Mouse (Mus musculus) megakaryocyte, embryonic 14.5 days (primary cell): Measurements from ENCODE around the gene Rbm5. TPM values are rescaled to one million over a fixed set of nuclear protein-coding genes. Genes with fewer than 3 reads are reported as not detected.

ENCODE experiments used
- H3K27me3 ChIP-seq: replicated peaks from 2 replicates; pipeline ENCODE3; 2012; ENCODE audit warnings: inconsistent platforms
- H3K36me3 ChIP-seq: replicated peaks from 2 replicates; pipeline ENCODE3; 2012; ENCODE audit warnings: low read length, inconsistent platforms, mixed read lengths
- H3K4me1 ChIP-seq: 2 replicates; pipeline ENCODE4 v1.6.1; 2012; ENCODE audit warnings: inconsistent platforms
- H3K4me3 ChIP-seq: replicated peaks from 2 replicates; pipeline ENCODE3; 2012; ENCODE audit warnings: moderate library complexity, mild to moderate bottlenecking, inconsistent platforms
- H3K9me3 ChIP-seq: 2 replicates; pipeline ENCODE4 v1.6.1; 2012; ENCODE audit warnings: inconsistent platforms
- FLI1 ChIP-seq: IDR thresholded peaks from 2 replicates; pipeline ENCODE4 v1.6.1; 2012; ENCODE audit warnings: low read length, inconsistent platforms, mixed read lengths
- GATA1 ChIP-seq: IDR thresholded peaks from 3 replicates; pipeline ENCODE4 v1.6.1; 2012; ENCODE audit warnings: mixed read lengths, low read length, inconsistent platforms, borderline replicate concordance
- polyA plus RNA-seq: library from polyadenylated mRNA; stranded (reverse); fragments of >175 nt; gene quantifications from 2 replicates; pipeline ENCODE4 v1.2.3, GENCODE M21; 2012; ENCODE audit warnings: low replicate concordance; ENCODE audit not compliant: insufficient read depth

The Rbm5 gene
- polyA plus RNA-seq = 3.9 and 7.6 TPM in 2 replicates

GRCm38 (mm10) chr9:107770374-107771290, at the start of gene Rbm5:
TSS of gene Rbm5 (minus strand) at chr9:107770996.
- peaks cover 65% of the 10 kb centered on the region for H3K36me3 ChIP-seq
- no peaks in the 10 kb centered on the region for H3K27me3 ChIP-seq
- no peak for TF ChIP-seq GATA1
- TF ChIP-seq FLI1 = no peak
- no peaks in the 10 kb centered on the region for H3K9me3 ChIP-seq
- peaks cover 32% of the 10 kb centered on the region for H3K4me1 ChIP-seq
- H3K4me3 ChIP-seq = peak within 1 kb of the TSS; percentile 96

DNA sequence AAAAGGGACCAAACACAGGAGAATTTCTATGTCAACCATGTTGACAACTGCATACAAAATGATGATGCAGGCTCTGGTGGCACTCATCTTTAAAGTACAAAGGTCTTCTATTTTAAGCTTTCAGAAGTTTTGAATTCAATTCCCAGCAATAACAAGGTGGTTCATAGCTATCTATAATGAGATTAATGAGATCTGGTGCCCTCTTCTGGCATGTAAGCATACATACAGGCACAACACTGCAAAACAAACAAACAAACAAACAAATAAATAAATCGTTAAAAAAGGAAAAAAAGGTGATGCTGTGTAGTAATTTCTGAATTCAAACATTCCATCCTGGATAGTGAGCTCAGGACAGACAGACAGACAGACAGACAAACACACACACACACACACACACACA, 41.3 kb upstream of the Rbm5 start:
- TF ChIP-seq GATA1 = no peak
- TF ChIP-seq FLI1 = no peak
- Histone ChIP-seq H3K9me3 (no peaks in the 10 kb centered on the region), H3K4me3 (no peak overlapping the region), H3K27me3 (no peaks in the 10 kb centered on the region), H3K36me3 (peaks cover 77% of the 10 kb centered on the region), H3K4me1 (no peaks in the 10 kb centered on the region)

DNA sequence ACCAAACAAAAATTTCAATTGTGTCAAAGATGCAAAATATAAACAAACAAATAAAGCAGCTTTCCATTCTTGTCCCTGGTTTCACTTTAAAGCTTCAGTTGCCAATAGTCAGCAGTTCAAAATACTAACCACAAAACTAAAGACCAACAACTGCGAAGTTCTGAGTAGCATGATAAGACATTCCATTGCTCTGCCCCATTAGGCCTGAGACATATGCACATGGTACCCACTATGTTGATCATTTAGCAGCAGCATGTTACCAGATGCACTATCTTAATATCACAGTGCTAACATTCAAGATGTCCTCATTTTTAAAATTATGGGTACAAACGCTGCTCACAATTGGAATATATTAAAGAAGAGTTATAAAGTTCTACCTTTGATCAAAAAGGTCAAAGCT, 40.2 kb upstream of the Rbm5 start:
- Histone ChIP-seq H3K36me3 (peaks cover 77% of the 10 kb centered on the region), H3K4me1 (no peaks in the 10 kb centered on the region), H3K9me3 (no peaks in the 10 kb centered on the region), H3K27me3 (no peaks in the 10 kb centered on the region), H3K4me3 (no peak overlapping the region)
- TF ChIP-seq FLI1 (no peak), GATA1 (no peak)

DNA sequence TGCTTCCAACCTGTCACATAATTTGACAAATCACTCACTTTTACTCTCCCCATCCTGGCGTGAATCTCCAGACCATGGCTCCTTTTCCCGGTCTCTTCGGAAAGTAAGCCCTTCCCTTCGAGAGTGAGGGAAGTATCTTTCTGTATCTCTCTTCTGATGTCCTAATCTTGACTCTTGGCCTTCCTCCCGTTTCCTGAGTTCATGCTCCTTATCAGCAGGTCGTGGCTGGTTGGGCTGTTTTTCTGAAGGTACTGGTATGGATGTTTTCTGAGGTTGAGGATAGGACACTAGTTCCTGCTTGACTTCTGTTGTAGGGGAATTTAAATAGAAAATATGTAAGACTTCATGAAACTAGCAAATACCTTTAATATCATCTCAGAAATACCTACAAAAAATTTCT, 20.9 kb upstream of the Rbm5 start:
- Histone ChIP-seq H3K36me3 (peaks cover 85% of the 10 kb centered on the region), H3K4me3 (no peak overlapping the region), H3K9me3 (no peaks in the 10 kb centered on the region), H3K4me1 (peaks cover 8% of the 10 kb centered on the region; the same call in 1 of the 2 replicates), H3K27me3 (no peaks in the 10 kb centered on the region)
- TF ChIP-seq GATA1 (no peak), FLI1 (no peak)

DNA sequence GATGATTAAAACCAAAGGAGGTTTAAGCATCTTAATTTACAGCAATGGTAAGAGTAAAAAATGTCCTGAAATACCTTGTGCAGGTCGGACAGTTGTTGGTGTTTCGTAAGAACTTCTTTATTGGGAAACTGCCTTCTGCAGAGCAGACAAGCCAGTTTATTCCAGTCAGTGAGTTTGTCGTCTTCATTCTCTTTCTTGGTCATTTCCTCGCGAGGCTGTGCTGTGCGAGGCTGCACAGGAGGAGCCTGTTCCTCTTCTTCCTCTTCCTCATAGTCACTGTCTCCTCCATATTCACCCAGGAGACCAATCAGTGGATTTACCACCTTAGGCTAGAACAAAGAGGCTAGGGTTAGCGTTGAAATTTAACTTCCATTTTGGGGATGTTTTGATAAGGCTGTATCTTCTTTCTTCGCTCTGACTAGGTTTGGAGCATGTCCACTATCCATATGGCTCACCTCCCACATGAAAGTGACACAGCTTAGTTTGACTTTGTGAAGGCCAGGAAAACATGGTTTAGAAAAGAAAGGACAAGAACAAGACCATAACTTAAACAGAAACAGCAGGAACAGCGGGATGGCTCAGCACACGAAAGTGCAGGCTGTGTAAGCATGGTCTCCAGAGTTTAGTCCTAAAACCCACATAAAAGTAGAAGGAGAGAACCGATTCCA, 11.9 kb upstream of the Rbm5 start:
- Histone ChIP-seq H3K9me3 (no peaks in the 10 kb centered on the region), H3K4me1 (peaks cover 4% of the 10 kb centered on the region; the same call in 1 of the 2 replicates), H3K27me3 (no peaks in the 10 kb centered on the region), H3K4me3 (no peak overlapping the region), H3K36me3 (peaks cover 88% of the 10 kb centered on the region)
- TF ChIP-seq GATA1 (no peak), FLI1 (no peak)

GRCm38 (mm10) chr9:107776809-107777208, 6.0 kb upstream of the Rbm5 start:
- H3K27me3 ChIP-seq = no peaks in the 10 kb centered on the region
- H3K4me3 ChIP-seq = no peak overlapping the region
- peaks cover 31% of the 10 kb centered on the region for H3K4me1 ChIP-seq
- no peaks in the 10 kb centered on the region for H3K9me3 ChIP-seq
- peaks cover 77% of the 10 kb centered on the region for H3K36me3 ChIP-seq
- TF ChIP-seq FLI1 = no peak
- no peak for TF ChIP-seq GATA1

- Histone ChIP-seq H3K4me1 (peaks cover 36% of the 10 kb centered on the region), H3K36me3 (peaks cover 57% of the 10 kb centered on the region), H3K4me3 (no peak overlapping the region)
Measured at GRCm38 (mm10) chr9:107774411-107774810, 3.6 kb upstream of the Rbm5 start.

GRCm38 (mm10) chr9:107771782-107772181, 986 bp upstream of the Rbm5 start:
- Histone ChIP-seq H3K27me3 (no peaks in the 10 kb centered on the region), H3K9me3 (no peaks in the 10 kb centered on the region), H3K36me3 (peaks cover 66% of the 10 kb centered on the region), H3K4me1 (peaks cover 40% of the 10 kb centered on the region), H3K4me3 (peak overlapping the region; percentile 33)
- TF ChIP-seq GATA1 (no peak), FLI1 (no peak)

More at GRCm38 (mm10) chr9:107774411-107774810, 3.6 kb upstream of the Rbm5 start:
- Histone ChIP-seq H3K9me3 (no peaks in the 10 kb centered on the region), H3K27me3 (no peaks in the 10 kb centered on the region)
- TF ChIP-seq FLI1 (no peak), GATA1 (no peak)

GRCm38 (mm10) chr9:107770037-107770373, 791 bp downstream of the Rbm5 start:
- Histone ChIP-seq H3K4me3 (peak overlapping the region; percentile 96), H3K4me1 (peaks cover 33% of the 10 kb centered on the region), H3K36me3 (peaks cover 65% of the 10 kb centered on the region), H3K9me3 (no peaks in the 10 kb centered on the region), H3K27me3 (no peaks in the 10 kb centered on the region)
- TF ChIP-seq GATA1 (no peak), FLI1 (no peak)
